Mouse (Mus musculus): ENCODE results near the gene Rnf181. TPM values are rescaled to one million over a fixed set of nuclear protein-coding genes. Genes with fewer than 3 reads are reported as not detected.

Rnf181 gene
- polyA plus RNA-seq, 1 experiment from 2014 or later: 106 TPM

GRCm38 (mm10) chr6:72354025-72354424 is 12.7 kb downstream of the Rnf181 start:
- Histone ChIP-seq H3K4me1 (replicated peaks; ENCODE audit: control insufficient read depth, insufficient read depth, low read length) (peaks cover 4% of the 10 kb centered on the region; the same call in 1 of the 2 replicates), H3K9me3 (ENCODE audit: control insufficient read depth, low read length) (no peaks in the 10 kb centered on the region), H3K4me3 (ENCODE audit: low read depth, low read length) (no peak overlapping the region), H3K36me3 (ENCODE audit: control insufficient read depth, insufficient read depth, low read length) (no peaks in the 10 kb centered on the region), H3K9ac (ENCODE audit: low read depth, low read length) (no peak overlapping the region), H3K27me3 (ENCODE audit: control insufficient read depth, insufficient read depth, low read length) (no peaks in the 10 kb centered on the region), H3K4me2 (replicated peaks; ENCODE audit: low read depth, low read length) (no peak overlapping the region), H3K27ac (ENCODE audit: low read depth, low read length) (no peak overlapping the region)
- ATAC-seq (ENCODE audit: low FRiP score) (no peak), DNase-seq (ENCODE audit: low spot score) (no peak)
- 86% methylated on average over 1 of the region's 1 CpGs for WGBS

GRCm38 (mm10) chr6:72352636-72353405 is 13.9 kb downstream of the Rnf181 start:
- H3K27ac ChIP-seq (ENCODE audit: low read depth, low read length): no peak overlapping the region
- no peaks in the 10 kb centered on the region for H3K36me3 ChIP-seq (ENCODE audit: control insufficient read depth, insufficient read depth, low read length)
- no peak overlapping the region for H3K9ac ChIP-seq (ENCODE audit: low read depth, low read length)
- DNase-seq (ENCODE audit: low spot score) (no peak), ATAC-seq (ENCODE audit: low FRiP score) (no peak)
- 73% methylated on average over 5 of the region's 5 CpGs for WGBS
- no peak overlapping the region for H3K4me2 ChIP-seq (replicated peaks; ENCODE audit: low read depth, low read length)
- H3K27me3 ChIP-seq (ENCODE audit: control insufficient read depth, insufficient read depth, low read length): no peaks in the 10 kb centered on the region
- H3K4me1 ChIP-seq (replicated peaks; ENCODE audit: control insufficient read depth, insufficient read depth, low read length): peaks cover 10% of the 10 kb centered on the region
- H3K4me3 ChIP-seq (ENCODE audit: low read depth, low read length): no peak overlapping the region
- no peaks in the 10 kb centered on the region for H3K9me3 ChIP-seq (ENCODE audit: control insufficient read depth, low read length)

- no peak overlapping the region for H3K27ac ChIP-seq (ENCODE audit: low read depth, low read length)
- H3K27me3 ChIP-seq (ENCODE audit: control insufficient read depth, insufficient read depth, low read length): no peaks in the 10 kb centered on the region
- no peak overlapping the region for H3K9ac ChIP-seq (ENCODE audit: low read depth, low read length)
- no peak overlapping the region for H3K4me2 ChIP-seq (replicated peaks; ENCODE audit: low read depth, low read length)
- no peaks in the 10 kb centered on the region for H3K36me3 ChIP-seq (ENCODE audit: control insufficient read depth, insufficient read depth, low read length)
- no peaks in the 10 kb centered on the region for H3K9me3 ChIP-seq (ENCODE audit: control insufficient read depth, low read length)
- ATAC-seq (ENCODE audit: low FRiP score) (no peak), DNase-seq (ENCODE audit: low spot score) (no peak)
- H3K4me3 ChIP-seq (ENCODE audit: low read depth, low read length): no peak overlapping the region
- WGBS: 97% methylated on average over 2 of the region's 2 CpGs
- H3K4me1 ChIP-seq (replicated peaks; ENCODE audit: control insufficient read depth, insufficient read depth, low read length): peaks cover 10% of the 10 kb centered on the region
Measured at GRCm38 (mm10) chr6:72350214-72350613, 16.5 kb downstream of the Rnf181 start.

- Histone ChIP-seq H3K4me3 (ENCODE audit: low read depth, low read length) (no peak overlapping the region; the same call in 1 of the 2 replicates), H3K36me3 (ENCODE audit: control insufficient read depth, insufficient read depth, low read length) (no peaks in the 10 kb centered on the region), H3K27ac (ENCODE audit: low read depth, low read length) (no peak overlapping the region), H3K9ac (ENCODE audit: low read depth, low read length) (no peak overlapping the region; the same call in 1 of the 2 replicates), H3K4me2 (replicated peaks; ENCODE audit: low read depth, low read length) (no peak overlapping the region; the same call in 1 of the 2 replicates), H3K9me3 (ENCODE audit: control insufficient read depth, low read length) (no peaks in the 10 kb centered on the region), H3K27me3 (ENCODE audit: control insufficient read depth, insufficient read depth, low read length) (no peaks in the 10 kb centered on the region), H3K4me1 (replicated peaks; ENCODE audit: control insufficient read depth, insufficient read depth, low read length) (peaks cover 6% of the 10 kb centered on the region)
- WGBS: 83% methylated on average over 10 of the region's 10 CpGs
- DNase-seq (ENCODE audit: low spot score) (no peak), ATAC-seq (ENCODE audit: low FRiP score) (no peak)
Measured at GRCm38 (mm10) chr6:72348411-72348810, 18.3 kb downstream of the Rnf181 start.

GRCm38 (mm10) chr6:72347166-72347941 is 19.4 kb downstream of the Rnf181 start, which contains the start of gene 0610030E20Rik:
Gene 0610030E20Rik (plus strand): TSS chr6:72347317.
- H3K4me2 ChIP-seq (replicated peaks; ENCODE audit: low read depth, low read length): peak within 1 kb of the TSS; percentile 87
- ATAC-seq (ENCODE audit: low FRiP score): peak; percentile 78
- no peaks in the 10 kb centered on the region for H3K27me3 ChIP-seq (ENCODE audit: control insufficient read depth, insufficient read depth, low read length)
- H3K27ac ChIP-seq (ENCODE audit: low read depth, low read length): peak within 1 kb of the TSS; percentile 78
- no peaks in the 10 kb centered on the region for H3K36me3 ChIP-seq (ENCODE audit: control insufficient read depth, insufficient read depth, low read length)
- H3K4me3 ChIP-seq (ENCODE audit: low read depth, low read length): peak within 1 kb of the TSS; percentile 93
- 1% methylated on average over 67 of the region's 72 CpGs for WGBS
- no peaks in the 10 kb centered on the region for H3K9me3 ChIP-seq (ENCODE audit: control insufficient read depth, low read length)
- DNase-seq (ENCODE audit: low spot score): peak; percentile 82
- peaks cover 6% of the 10 kb centered on the region for H3K4me1 ChIP-seq (replicated peaks; ENCODE audit: control insufficient read depth, insufficient read depth, low read length)
- H3K9ac ChIP-seq (ENCODE audit: low read depth, low read length): peak within 1 kb of the TSS; percentile 86

- ATAC-seq (ENCODE audit: low FRiP score) (no peak), DNase-seq (ENCODE audit: low spot score) (no peak)
- Histone ChIP-seq H3K4me2 (replicated peaks; ENCODE audit: low read depth, low read length) (0 out of 2 replicates have a peak overlapping the region, but pooled peaks have one; percentile 7), H3K4me3 (ENCODE audit: low read depth, low read length) (no peak overlapping the region), H3K4me1 (replicated peaks; ENCODE audit: control insufficient read depth, insufficient read depth, low read length) (peaks cover 6% of the 10 kb centered on the region), H3K9me3 (ENCODE audit: control insufficient read depth, low read length) (no peaks in the 10 kb centered on the region), H3K27ac (ENCODE audit: low read depth, low read length) (no peak overlapping the region), H3K27me3 (ENCODE audit: control insufficient read depth, insufficient read depth, low read length) (no peaks in the 10 kb centered on the region), H3K36me3 (ENCODE audit: control insufficient read depth, insufficient read depth, low read length) (no peaks in the 10 kb centered on the region), H3K9ac (ENCODE audit: low read depth, low read length) (no peak overlapping the region)
- 89% methylated on average over 4 of the region's 4 CpGs for WGBS
Measured at GRCm38 (mm10) chr6:72346261-72346660, 20.5 kb downstream of the Rnf181 start.

GRCm38 (mm10) chr6:72345633-72346032 is 21.1 kb downstream of the Rnf181 start:
- DNase-seq (ENCODE audit: low spot score): no peak
- WGBS: 50% methylated on average over 6 of the region's 6 CpGs
- Histone ChIP-seq H3K27ac (ENCODE audit: low read depth, low read length) (no peak overlapping the region), H3K9ac (ENCODE audit: low read depth, low read length) (no peak overlapping the region), H3K36me3 (ENCODE audit: control insufficient read depth, insufficient read depth, low read length) (no peaks in the 10 kb centered on the region), H3K4me3 (ENCODE audit: low read depth, low read length) (no peak overlapping the region), H3K4me1 (replicated peaks; ENCODE audit: control insufficient read depth, insufficient read depth, low read length) (peaks cover 6% of the 10 kb centered on the region), H3K4me2 (replicated peaks; ENCODE audit: low read depth, low read length) (peak overlapping the region; percentile 44; the same call in 1 of the 2 replicates), H3K27me3 (ENCODE audit: control insufficient read depth, insufficient read depth, low read length) (no peaks in the 10 kb centered on the region), H3K9me3 (ENCODE audit: control insufficient read depth, low read length) (no peaks in the 10 kb centered on the region)
- ATAC-seq (ENCODE audit: low FRiP score): no peak

GRCm38 (mm10) chr6:72345074-72345567 is 21.6 kb downstream of the Rnf181 start, which contains the start of gene Usp39:
Gene Usp39 (minus strand): TSS chr6:72345184.
- H3K4me2 ChIP-seq (replicated peaks; ENCODE audit: low read depth, low read length): peak within 1 kb of the TSS; percentile 71
- no peaks in the 10 kb centered on the region for H3K9me3 ChIP-seq (ENCODE audit: control insufficient read depth, low read length)
- H3K27ac ChIP-seq (ENCODE audit: low read depth, low read length): no peak within 1 kb of the TSS
- under 1% methylated on average over 30 of the region's 30 CpGs for WGBS
- peak; percentile 94 for DNase-seq (ENCODE audit: low spot score)
- peak; percentile 76 for ATAC-seq (ENCODE audit: low FRiP score)
- peaks cover 6% of the 10 kb centered on the region for H3K4me1 ChIP-seq (replicated peaks; ENCODE audit: control insufficient read depth, insufficient read depth, low read length)
- H3K36me3 ChIP-seq (ENCODE audit: control insufficient read depth, insufficient read depth, low read length): no peaks in the 10 kb centered on the region
- H3K4me3 ChIP-seq (ENCODE audit: low read depth, low read length): peak within 1 kb of the TSS; percentile 79
- H3K27me3 ChIP-seq (ENCODE audit: control insufficient read depth, insufficient read depth, low read length): no peaks in the 10 kb centered on the region
- H3K9ac ChIP-seq (ENCODE audit: low read depth, low read length): peak within 1 kb of the TSS; percentile 89
